Mouse (Mus musculus) inflammation-experienced regulatory T-cells (primary cell): Measurements from ENCODE around the gene Maip1. TPM values are rescaled to one million over a fixed set of nuclear protein-coding genes. Genes with fewer than 3 reads are reported as not detected.

Experiments
- polyA plus RNA-seq, 2 experiments: library from polyadenylated mRNA; unstranded; fragments of 100-300 nt; shearing (Covaris generic); gene quantifications; one replicate each; pipeline ENCODE4 v1.2.1; 2017

Gene Maip1
- 1 to 10 TPM; 9.3 to 9.6 TPM for polyA plus RNA-seq

GRCm38 (mm10) chr1:57406187-57407151 lies at the start of gene Maip1, which contains the start of gene Tyw5:
Maip1 (plus strand) TSS chr1:57406328.
Tyw5 (minus strand) TSS chr1:57407101.

DNA sequence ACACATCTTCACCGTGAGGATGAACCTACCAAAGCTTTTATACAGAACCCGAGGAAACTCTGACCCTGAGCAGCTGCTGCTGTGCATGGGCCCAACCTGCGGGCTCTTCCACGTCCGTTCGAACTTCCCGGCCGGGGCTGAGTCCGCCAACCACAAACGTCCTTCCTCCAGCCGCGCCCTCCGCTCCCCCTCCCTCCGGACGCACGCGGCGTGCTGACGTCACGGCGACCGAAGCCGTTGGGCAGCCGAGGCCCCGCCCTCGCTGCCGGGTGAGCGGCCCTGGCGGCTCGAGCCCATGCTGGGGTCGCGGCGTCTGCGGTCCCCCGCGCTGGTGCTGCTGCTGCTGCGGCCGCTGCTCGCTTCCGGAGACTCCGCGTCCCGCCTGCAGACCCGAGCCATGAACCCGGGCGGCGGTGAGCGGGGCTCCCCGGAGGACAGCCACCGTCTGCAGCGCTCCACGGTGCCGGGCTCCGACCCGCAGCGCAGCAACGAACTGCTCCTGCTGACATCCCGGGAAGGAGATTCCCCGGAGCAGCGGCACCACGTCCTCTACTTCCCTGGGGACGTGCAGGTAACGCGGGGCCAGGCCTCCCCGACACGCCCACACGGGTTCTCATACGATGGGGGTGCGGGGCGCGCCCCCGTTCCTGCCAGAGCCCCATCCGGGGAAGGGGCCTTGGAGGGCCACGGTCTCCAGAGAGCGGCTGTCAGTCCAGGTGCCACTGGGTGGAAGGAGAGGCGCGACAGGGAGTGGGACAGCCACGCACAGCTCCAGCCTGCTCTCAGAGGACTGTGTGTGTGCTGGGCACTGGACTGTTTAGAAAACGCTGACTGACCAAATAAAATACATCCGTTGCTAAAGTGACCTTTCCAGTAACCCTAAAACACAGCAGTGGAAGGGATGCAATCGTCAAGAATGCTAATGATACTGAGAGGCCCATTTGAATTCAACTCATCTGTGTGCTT lies 28.5 kb upstream of the Maip1 start, which contains the start of gene 1700066M21Rik:
TSS of gene 1700066M21Rik (plus strand) at position 245 of the 966 bp plus-strand sequence.

Other genes starting within 250 kb of the Maip1 start
- 1 to 10 TPM; 8.0 to 8.3 TPM for gene 1700066M21Rik, start 28.7 kb upstream of the Maip1 start, polyA plus RNA-seq
- 10 to 100 TPM; 25.6 to 28.1 TPM for gene Tyw5, start 773 bp downstream of the Maip1 start, polyA plus RNA-seq